In the genomic region with DNA sequence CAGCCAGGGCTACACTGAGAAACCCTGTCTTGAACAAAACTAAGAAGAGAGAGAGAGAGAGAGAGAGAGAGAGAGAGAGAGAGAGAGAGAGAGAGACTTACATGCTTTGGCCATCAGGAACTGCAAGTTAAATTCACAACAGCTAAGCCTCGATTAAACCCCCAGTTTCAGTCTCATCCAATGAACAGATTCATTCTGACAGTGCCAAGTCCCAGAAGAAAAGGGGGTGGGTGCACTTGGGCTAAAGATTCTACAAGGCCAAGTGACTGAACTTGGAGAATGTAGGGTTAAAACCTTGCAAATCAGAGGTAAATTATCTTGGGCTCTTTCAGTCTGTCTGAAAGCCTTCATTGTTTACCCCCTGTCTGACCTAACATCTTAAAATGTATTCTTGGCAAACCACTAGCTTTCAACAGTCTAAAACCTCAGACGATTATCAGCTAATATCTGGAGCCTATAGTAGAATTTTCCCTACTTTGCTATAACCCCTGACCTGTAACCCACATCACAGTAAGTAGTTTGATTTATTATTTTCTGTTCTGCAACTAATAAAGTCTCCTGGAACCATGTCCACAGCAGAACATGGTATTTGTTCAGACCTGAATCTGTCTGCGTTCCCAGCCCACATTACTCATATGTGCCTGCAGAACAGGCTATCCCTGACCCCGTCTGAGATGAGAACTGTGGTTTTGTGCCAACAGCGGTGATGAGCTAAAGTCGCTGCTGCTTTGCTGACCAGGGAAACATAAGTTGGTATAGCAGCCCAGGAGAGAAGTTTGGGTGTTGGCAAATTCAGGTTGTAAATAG, we compare ENCODE assay signal across 9 mouse cellular contexts. TPM values are rescaled to one million over a fixed set of nuclear protein-coding genes. Genes with fewer than 3 reads are reported as not detected.
DNase-seq lines count a peak whose midpoint lies in the region; ATAC-seq and TF ChIP-seq lines count a peak whose summit lies in the region.
"Had no signal": no experiment of that assay in that cellular context is flagged by ENCODE, and none has a peak within 500 bp of the region (broad histone marks: within the 10 kb centered on the region; RNA-seq: fewer than 3 reads in every experiment).

No protein-coding gene starts in this region.

- DNase-seq in kidney, adult 9 months: no peak
- no peak for DNase-seq in ES-E14 (ENCODE audit: low read depth, low spot score)
- peak; percentile 72 for DNase-seq in brain, embryonic 14.5 days (ENCODE audit: low read depth)
- DNase-seq in limb, embryonic 10.5 days (ENCODE audit: low spot score): no peak
- DNase-seq in spleen, adult 12 weeks (ENCODE audit: low spot score): no peak
- DNase-seq in left cerebral cortex, postnatal 14 days (ENCODE audit: low spot score in 2 of 2): no peak
- no peak for DNase-seq in spleen, adult 18-20 months
- DNase-seq: lung, adult 18-20 months had no signal

- H3K27me3 ChIP-seq in kidney, embryonic 14.5 days (ENCODE audit: control insufficient read depth, insufficient read depth, low read length): no peaks in the 10 kb centered on the region
- H3K27me3 ChIP-seq in limb, embryonic 10.5 days (ENCODE audit: low read depth, poor library complexity, severe bottlenecking): no peaks in the 10 kb centered on the region

- TF ChIP-seq CTCF in brain, embryonic 14.5 days (IDR thresholded peaks at IDR 0.05; ENCODE audit: borderline replicate concordance, extremely low read depth, insufficient read depth, insufficient read length): no peak

- H3K36me3 ChIP-seq in kidney, embryonic 14.5 days (ENCODE audit: control insufficient read depth, insufficient read depth, low read length): no peaks in the 10 kb centered on the region
- H3K36me3 ChIP-seq in ES-E14 (ENCODE audit: control insufficient read depth, insufficient read depth, low read length, poor library complexity, severe bottlenecking): no peaks in the 10 kb centered on the region
- H3K36me3 ChIP-seq in limb, embryonic 10.5 days: no peaks in the 10 kb centered on the region

- WGBS in kidney, embryonic 14.5 days: 58% methylated on average over 6 of the region's 6 CpGs
- 69% methylated on average over 6 of the region's 6 CpGs for WGBS in limb, embryonic 10.5 days

- no peak overlapping the region for H3K9ac ChIP-seq in kidney, embryonic 14.5 days (ENCODE audit: low read depth, low read length)
- no peak overlapping the region for H3K9ac ChIP-seq in ES-E14 (ENCODE audit: insufficient read depth, low read depth, low read length, poor library complexity, severe bottlenecking)

- H3K4me2 ChIP-seq in kidney, embryonic 14.5 days (replicated peaks; ENCODE audit: low read depth, low read length): no peak overlapping the region

- H3K9me3 ChIP-seq in kidney, embryonic 14.5 days (ENCODE audit: control insufficient read depth, low read length): no peaks in the 10 kb centered on the region
- H3K9me3 ChIP-seq in ES-E14 (ENCODE audit: control insufficient read depth, insufficient read depth, low read depth, low read length): no peaks in the 10 kb centered on the region
- no peaks in the 10 kb centered on the region for H3K9me3 ChIP-seq in limb, embryonic 10.5 days (replicated peaks)

- ATAC-seq in kidney, embryonic 14.5 days (ENCODE audit: low FRiP score, low TSS enrichment): no peak

- no peak overlapping the region for H3K4me3 ChIP-seq in kidney, embryonic 14.5 days (ENCODE audit: low read length)
- H3K4me3 ChIP-seq in ES-E14 (ENCODE audit: insufficient read depth in 1 of 2, low read depth in 1 of 2, low read length in 2 of 2, poor library complexity in 1 of 2, severe bottlenecking in 1 of 2): peak overlapping the region in 1 of 2 experiments; percentile 54; a peak in 2 of 4 replicates
- H3K4me3 ChIP-seq in limb, embryonic 10.5 days: no peak overlapping the region

- TF ChIP-seq POLR2A in brain, embryonic 14.5 days (IDR thresholded peaks at IDR 0.05; ENCODE audit: borderline replicate concordance, extremely low read depth, insufficient read depth, insufficient read length, poor library complexity, severe bottlenecking): no peak

- in situ Hi-C loops in ES-E14 (cut with MboI; ENCODE audit: low sequenced_read_pairs in 2 of 2, unreplicated experiment in 2 of 2): no loop called here

- 0 out of 2 replicates have a peak overlapping the region, but pooled peaks have one; percentile 9 for H3K27ac ChIP-seq in kidney, embryonic 14.5 days (ENCODE audit: low read depth, low read length)
- H3K27ac ChIP-seq in ES-E14 (ENCODE audit: insufficient read depth, low read depth, low read length, poor library complexity, severe bottlenecking): peak overlapping the region; percentile 97
- H3K27ac ChIP-seq in limb, embryonic 10.5 days: peak overlapping the region; percentile 76; the same call in 1 of the 2 replicates

- peaks cover 4% of the 10 kb centered on the region; the same call in 1 of the 2 replicates for H3K4me1 ChIP-seq in kidney, embryonic 14.5 days (ENCODE audit: control insufficient read depth, insufficient read depth, low read length)
- H3K4me1 ChIP-seq in ES-E14 (ENCODE audit: control insufficient read depth in 2 of 2, insufficient read depth in 2 of 2, low read length in 2 of 2, poor library complexity in 1 of 2): peaks cover 9% of the 10 kb centered on the region in 2 experiments
- H3K4me1 ChIP-seq in limb, embryonic 10.5 days: peaks cover 24% of the 10 kb centered on the region

- intact Hi-C loops in left cerebral cortex, postnatal 14 days (cut with DNase I): no loop called here

TF ChIP-seq in ES-E14, 5 proteins besides CTCF, POLR2A, EP300 and RAD21:
- TF ChIP-seq ZNF384 (IDR thresholded peaks at IDR 0.05; ENCODE audit: low read depth, low read length): no peak
- no peak for TF ChIP-seq ZC3H11A (IDR thresholded peaks at IDR 0.05; ENCODE audit: borderline replicate concordance, low read depth, low read length)
- TF ChIP-seq MAFK (IDR thresholded peaks at IDR 0.05; ENCODE audit: insufficient read depth, low read depth, low read length): no peak
- no peak for TF ChIP-seq HCFC1 (IDR thresholded peaks at IDR 0.05; ENCODE audit: borderline replicate concordance, insufficient read depth, low read length)

RNA-seq across cellular contexts. Expression of gene Derl3, which starts 12.2 kb away (rescaled TPM):
- 3.2 and 4.1 TPM in 2 replicates for polyA plus RNA-seq in kidney, embryonic 14.5 days (2014; fragmentation: Nextera tagmentation; extraction: Ambion mirVana)
- total RNA-seq in ES-E14 (2012; rRNA removed): 19.9 and 28.1 TPM in 2 replicates
- polyA plus RNA-seq in brain, embryonic 14.5 days (2012; rRNA removed): 1.7 and 5.7 TPM in 2 replicates
- 3.1 and 3.8 TPM in 2 replicates for polyA plus RNA-seq in limb, embryonic 10.5 days (2016; fragmentation: Nextera tagmentation; extraction: Ambion mirVana)
- total RNA-seq in left cerebral cortex, postnatal 14 days (2021): 1 to 10 TPM; 1.9 to 2.6 TPM

RNA-seq across cellular contexts. Expression of gene Mif, which starts 20.9 kb away (rescaled TPM):
- polyA plus RNA-seq in kidney, embryonic 14.5 days (2014; fragmentation: Nextera tagmentation; extraction: Ambion mirVana): 2,350 and 2,543 TPM in 2 replicates
- total RNA-seq in ES-E14 (2012; rRNA removed): 1,434 and 2,185 TPM in 2 replicates
- polyA plus RNA-seq in brain, embryonic 14.5 days (2012; rRNA removed): 1,693 and 2,722 TPM in 2 replicates
- 3,225 and 4,131 TPM in 2 replicates for polyA plus RNA-seq in limb, embryonic 10.5 days (2016; fragmentation: Nextera tagmentation; extraction: Ambion mirVana)
- total RNA-seq in left cerebral cortex, postnatal 14 days (2021): 100 to 1,000 TPM; 690 to 714 TPM

RNA-seq across cellular contexts. Expression of gene Smarcb1, which starts 40.4 kb away (rescaled TPM):
- polyA plus RNA-seq in kidney, embryonic 14.5 days (2014; fragmentation: Nextera tagmentation; extraction: Ambion mirVana): 176 and 238 TPM in 2 replicates
- 75.3 and 84.4 TPM in 2 replicates for total RNA-seq in ES-E14 (2012; rRNA removed)
- 129 and 165 TPM in 2 replicates for polyA plus RNA-seq in brain, embryonic 14.5 days (2012; rRNA removed)
- 285 and 294 TPM in 2 replicates for polyA plus RNA-seq in limb, embryonic 10.5 days (2016; fragmentation: Nextera tagmentation; extraction: Ambion mirVana)
- total RNA-seq in left cerebral cortex, postnatal 14 days (2021): 10 to 100 TPM; 77.4 to 83.2 TPM

RNA-seq across cellular contexts. Expression of gene Gstt2, which starts 43.8 kb away (rescaled TPM):
- polyA plus RNA-seq in kidney, embryonic 14.5 days (2014; fragmentation: Nextera tagmentation; extraction: Ambion mirVana): 28.2 and 29.1 TPM in 2 replicates
- total RNA-seq in ES-E14 (2012; rRNA removed): 17.8 and 35.8 TPM in 2 replicates
- polyA plus RNA-seq in brain, embryonic 14.5 days (2012; rRNA removed): 7.7 and 9.2 TPM in 2 replicates
- polyA plus RNA-seq in limb, embryonic 10.5 days (2016; fragmentation: Nextera tagmentation; extraction: Ambion mirVana): 4.9 and 6.5 TPM in 2 replicates
- 1 to 10 TPM; 4.1 to 4.5 TPM for total RNA-seq in left cerebral cortex, postnatal 14 days (2021)

RNA-seq across cellular contexts. Expression of gene Chchd10, which starts 52.0 kb away (rescaled TPM):
- 94.4 and 99.4 TPM in 2 replicates for polyA plus RNA-seq in kidney, embryonic 14.5 days (2014; fragmentation: Nextera tagmentation; extraction: Ambion mirVana)
- 435 and 871 TPM in 2 replicates for total RNA-seq in ES-E14 (2012; rRNA removed)
- 28.6 and 40.4 TPM in 2 replicates for polyA plus RNA-seq in brain, embryonic 14.5 days (2012; rRNA removed)
- 4.9 and 5.8 TPM in 2 replicates for polyA plus RNA-seq in limb, embryonic 10.5 days (2016; fragmentation: Nextera tagmentation; extraction: Ambion mirVana)
- total RNA-seq in left cerebral cortex, postnatal 14 days (2021): 100 to 1,000 TPM; 260 to 285 TPM

Comparison
In these comparisons a context has a peak if more than half of its experiments do, and no peak if none do; other contexts are left out.
1. H3K27ac ChIP-seq: peak in every context shown above with its lines; median percentile 97 in ES-E14; 76 in limb, embryonic 10.5 days; 9 in kidney, embryonic 14.5 days.